Mouse (Mus musculus): Measurements from ENCODE around the gene Tshz2.

DNA sequence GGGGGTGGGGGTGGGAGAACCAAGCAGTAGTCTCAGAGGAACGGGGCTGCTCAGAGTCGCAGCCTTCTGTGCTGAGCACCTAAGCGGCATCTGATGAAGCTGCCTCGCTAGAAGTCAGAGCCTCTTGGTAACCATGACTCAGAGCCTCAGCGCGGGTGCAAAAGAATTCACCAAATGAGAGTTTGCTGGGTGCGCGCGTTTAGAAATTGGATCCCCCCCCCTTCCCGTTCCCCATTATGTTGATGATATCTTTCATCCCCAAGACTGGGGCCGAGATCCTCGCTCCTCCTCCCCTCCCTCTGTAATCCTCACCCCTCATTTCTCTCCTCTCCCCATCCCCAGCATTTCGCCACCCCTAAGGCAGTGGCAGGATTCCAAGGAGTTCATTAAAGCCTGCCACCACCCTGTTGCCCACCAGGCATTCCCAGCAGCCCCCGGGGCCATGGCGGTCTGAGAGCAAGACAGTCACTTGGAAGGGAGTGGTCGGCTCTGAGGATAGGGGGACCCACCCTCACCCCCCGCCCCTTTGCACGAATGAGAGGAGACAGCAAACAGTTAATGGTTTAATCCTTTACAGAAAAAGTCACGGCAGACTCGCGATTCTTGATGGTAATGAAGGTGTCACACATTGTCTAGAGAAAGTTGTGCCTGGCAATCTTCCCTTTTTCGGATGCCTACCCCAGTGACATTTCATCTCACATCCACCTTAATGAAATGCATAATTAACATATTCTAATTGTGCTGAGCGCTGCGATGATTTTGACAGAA, 328.8 kb downstream of the Tshz2 start:
- TF ChIP-seq EP300 (IDR thresholded peaks at IDR 0.05) (no peak), CTCF (IDR thresholded peaks at IDR 0.05) (no peak)

All from lung, postnatal 0 days (tissue).